Mouse (Mus musculus) embryonic fibroblast, embryonic 13.5 days (primary cell): ENCODE results near the gene Foxr1. TPM values are rescaled to one million over a fixed set of nuclear protein-coding genes. Genes with fewer than 3 reads are reported as not detected.
A peak's percentile ranks its signal among the peaks of the same experiment; 100 is the strongest.

Experiments used
- H3K27ac ChIP-seq: 2 replicates; pipeline ENCODE4 v1.5.1; 2012; ENCODE audit warnings: low read length, control low read depth, inconsistent platforms; ENCODE audit not compliant: insufficient read depth
- H3K4me1 ChIP-seq: 2 replicates; pipeline ENCODE4 v1.6.1; 2011; ENCODE audit warnings: low read length; ENCODE audit not compliant: control insufficient read depth, insufficient read depth
- H3K4me3 ChIP-seq: 2 replicates; pipeline ENCODE4 v1.5.1; 2011; ENCODE audit warnings: mild to moderate bottlenecking, control low read depth, low read length; ENCODE audit not compliant: insufficient read depth
- CTCF ChIP-seq: IDR thresholded peaks from 2 replicates; pipeline ENCODE4 v1.5.1; 2011; ENCODE audit warnings: mild to moderate bottlenecking, control low read depth, low read length, moderate library complexity, borderline replicate concordance; ENCODE audit not compliant: insufficient read depth
- POLR2A ChIP-seq: IDR thresholded peaks from 2 replicates; pipeline ENCODE4 v1.6.1; 2011; ENCODE audit warnings: low read depth, mild to moderate bottlenecking, control low read depth, low read length, moderate library complexity
- polyA plus RNA-seq: library from polyadenylated mRNA; stranded (reverse); fragments of >200 nt; gene quantifications from 2 replicates; pipeline ENCODE4 v1.2.4, GENCODE M21; 2011; ENCODE audit warnings: low read depth; ENCODE audit not compliant: missing spikeins, insufficient read length

Foxr1 gene
- polyA plus RNA-seq, 1 experiment, result not detected

- Histone ChIP-seq H3K27ac (peak overlapping the region; percentile 57), H3K4me1 (peaks cover 4% of the 10 kb centered on the region; the same call in 1 of the 2 replicates), H3K4me3 (peak overlapping the region; percentile 67)
- peak; percentile 5; the same call in 1 of the 2 replicates for TF ChIP-seq POLR2A
- no peak for TF ChIP-seq CTCF
Observed at GRCm38 (mm10) chr9:44478229-44478921, 37.4 kb upstream of the Foxr1 start.

DNA sequence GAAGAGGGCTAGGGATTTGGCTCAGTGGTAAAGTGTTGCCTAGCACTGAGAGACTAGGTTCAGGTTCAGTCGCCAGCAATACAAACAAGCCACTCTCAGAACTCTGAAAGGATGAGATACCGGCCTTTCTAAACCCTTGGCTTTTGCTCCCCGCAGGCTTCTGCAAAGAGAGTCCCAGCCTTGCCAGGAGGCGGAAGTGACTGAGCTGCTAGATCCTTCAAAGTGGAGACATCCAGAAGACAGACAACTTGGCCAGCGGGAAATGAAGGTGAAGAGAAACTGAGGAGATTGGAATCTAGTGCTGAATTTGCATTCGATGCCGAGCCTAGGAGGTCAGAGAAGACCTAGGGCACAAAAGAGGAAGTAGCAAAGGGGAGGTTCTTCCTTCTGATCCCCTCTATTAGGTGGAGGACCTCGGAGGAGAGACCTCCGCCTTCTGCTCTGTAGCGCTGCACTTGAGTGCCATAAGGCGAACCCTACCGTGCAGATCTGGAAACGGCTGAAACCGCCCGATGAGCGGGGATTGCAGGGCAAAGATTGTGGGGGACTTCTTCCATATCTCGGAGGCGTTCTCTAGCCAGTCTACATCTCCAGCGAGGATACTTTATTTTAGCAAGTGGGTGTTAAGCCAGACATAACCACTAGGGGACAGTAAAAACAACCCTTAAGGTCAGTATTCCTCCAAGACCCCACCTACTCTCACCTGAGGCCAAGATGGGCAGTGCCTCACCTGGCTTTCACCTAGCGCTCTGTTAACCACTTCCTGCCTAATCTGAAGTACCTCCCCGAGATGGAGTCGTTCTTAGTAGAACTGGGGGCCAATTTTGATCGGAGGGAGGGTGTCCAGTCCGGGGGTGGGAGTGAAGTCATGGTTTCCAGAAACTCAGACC is 36.6 kb upstream of the Foxr1 start:
- Histone ChIP-seq H3K4me3 (peak overlapping the region; percentile 51), H3K4me1 (peaks cover 4% of the 10 kb centered on the region; the same call in 1 of the 2 replicates), H3K27ac (peak overlapping the region; percentile 57)
- no peak for TF ChIP-seq CTCF
- TF ChIP-seq POLR2A, result no peak

DNA sequence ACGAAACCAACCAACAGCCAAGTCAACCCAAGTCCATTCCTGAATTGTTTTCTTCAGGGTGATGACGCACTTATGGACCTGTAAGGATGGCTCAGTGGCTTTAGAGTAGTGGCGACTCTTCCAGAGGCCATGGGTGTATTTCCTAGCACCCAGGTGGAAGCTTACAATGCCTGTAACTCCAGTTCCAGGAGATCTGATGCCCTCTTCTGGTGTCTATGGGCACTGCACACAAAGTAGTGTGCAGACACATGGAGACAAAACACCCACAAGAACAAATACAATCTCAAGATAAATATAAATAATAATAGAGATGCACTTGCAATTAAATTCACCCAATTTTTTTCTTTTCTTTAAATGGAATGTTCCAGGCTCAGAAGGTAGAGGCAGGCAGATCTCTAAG is 35.0 kb upstream of the Foxr1 start:
- Histone ChIP-seq H3K4me3 (no peak overlapping the region), H3K27ac (no peak overlapping the region), H3K4me1 (peaks cover 4% of the 10 kb centered on the region; the same call in 1 of the 2 replicates)
- TF ChIP-seq CTCF, result no peak
- TF ChIP-seq POLR2A, result no peak

DNA sequence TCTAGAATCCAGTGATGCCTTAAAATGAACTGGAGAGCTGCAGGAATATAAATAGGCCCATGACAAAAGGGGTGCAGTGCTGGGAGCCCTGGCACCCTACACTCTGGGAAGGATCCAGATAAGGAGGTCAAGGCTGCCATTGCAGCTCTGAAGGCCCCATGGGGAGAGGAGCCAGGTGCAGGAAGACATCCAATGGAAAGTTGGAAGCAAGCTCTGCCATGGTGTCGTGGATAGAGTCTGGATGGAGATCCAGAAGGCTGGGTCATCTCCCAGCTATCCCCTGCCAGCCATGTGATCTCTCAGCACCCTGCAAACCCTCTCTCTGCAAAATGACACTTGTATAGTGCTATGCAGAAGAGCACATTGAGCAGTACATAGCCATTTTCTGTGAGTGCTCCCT is 33.4 kb upstream of the Foxr1 start:
- TF ChIP-seq CTCF, result no peak
- TF ChIP-seq POLR2A, result peak; percentile 21
- Histone ChIP-seq H3K4me1 (no peaks in the 10 kb centered on the region), H3K27ac (no peak overlapping the region), H3K4me3 (no peak overlapping the region)

- H3K4me3 ChIP-seq, result no peak overlapping the region
- no peak overlapping the region for H3K27ac ChIP-seq
- TF ChIP-seq POLR2A (no peak), CTCF (no peak)
- H3K4me1 ChIP-seq, result no peaks in the 10 kb centered on the region
Observed at GRCm38 (mm10) chr9:44473184-44473583, 32.2 kb upstream of the Foxr1 start.

GRCm38 (mm10) chr9:44468800-44469199 is 27.9 kb upstream of the Foxr1 start:
- H3K27ac ChIP-seq, result no peak overlapping the region
- no peak for TF ChIP-seq POLR2A
- no peak for TF ChIP-seq CTCF
- no peak overlapping the region for H3K4me3 ChIP-seq
- no peaks in the 10 kb centered on the region for H3K4me1 ChIP-seq

DNA sequence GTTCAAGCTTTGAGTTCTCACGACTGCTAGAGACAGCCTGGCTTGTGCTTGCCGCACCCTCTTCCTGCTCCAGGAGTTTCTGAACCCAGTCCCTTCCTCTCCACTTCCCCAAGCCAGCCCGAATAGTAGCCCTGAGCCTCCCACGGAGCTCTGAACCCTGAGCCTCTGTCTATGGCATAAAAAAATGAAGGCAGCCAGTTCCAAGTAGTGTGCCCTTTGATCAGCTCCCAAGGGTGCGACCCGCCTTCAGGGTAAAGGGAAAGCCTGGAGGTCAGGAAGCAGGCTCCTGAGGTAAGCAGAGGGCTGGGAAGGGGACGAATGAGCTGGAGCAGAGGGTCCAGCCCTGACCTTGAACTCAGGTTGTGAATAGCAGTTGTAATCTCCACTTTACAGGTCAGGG is 27.3 kb upstream of the Foxr1 start:
- TF ChIP-seq POLR2A (no peak), CTCF (no peak)
- Histone ChIP-seq H3K27ac (no peak overlapping the region), H3K4me3 (no peak overlapping the region), H3K4me1 (no peaks in the 10 kb centered on the region)

- Histone ChIP-seq H3K4me1 (no peaks in the 10 kb centered on the region), H3K27ac (no peak overlapping the region), H3K4me3 (no peak overlapping the region)
- TF ChIP-seq POLR2A (no peak), CTCF (no peak)
Observed at GRCm38 (mm10) chr9:44461950-44462349, 21.0 kb upstream of the Foxr1 start.

DNA sequence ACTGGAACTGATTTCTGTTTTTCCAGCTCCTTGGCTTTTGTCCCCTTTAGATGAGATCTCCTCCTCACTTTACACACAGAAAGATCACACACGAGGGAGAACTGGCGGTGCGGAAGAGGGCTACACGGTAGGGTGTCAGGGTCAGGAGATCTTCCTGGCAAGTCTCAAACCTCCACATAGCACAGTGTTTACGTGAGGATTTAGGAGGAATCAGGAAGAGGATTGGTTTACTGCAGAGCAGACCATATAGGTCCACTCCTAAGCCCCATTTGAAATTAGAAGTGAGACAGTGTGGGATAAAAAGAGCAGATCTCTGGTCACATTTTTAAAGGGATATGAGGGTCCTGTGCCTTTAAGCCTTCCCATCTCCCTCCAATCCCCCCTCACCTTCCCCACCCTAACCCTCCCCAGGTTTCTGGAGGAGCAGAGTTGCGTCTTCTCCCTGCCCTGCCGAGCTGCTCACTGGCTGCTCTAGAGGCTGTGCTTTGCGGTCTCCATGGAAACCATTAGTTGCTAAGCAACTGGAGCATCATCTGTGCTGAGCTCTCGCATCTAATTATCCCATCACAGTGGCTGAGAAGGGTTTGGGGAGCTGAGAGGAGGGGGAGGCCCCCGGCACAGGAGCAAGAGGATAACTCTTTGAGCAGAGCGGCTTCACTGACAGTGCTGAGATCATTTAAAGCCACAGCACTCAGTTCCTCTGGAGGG is 16.3 kb upstream of the Foxr1 start:
- no peak overlapping the region for H3K4me3 ChIP-seq
- H3K27ac ChIP-seq, result no peak overlapping the region
- H3K4me1 ChIP-seq, result no peaks in the 10 kb centered on the region
- TF ChIP-seq CTCF (no peak), POLR2A (no peak)
